Mouse (Mus musculus) layer of hippocampus, adult 18-20 months (tissue): ENCODE results near the gene Zfp60. TPM values are rescaled to one million over a fixed set of nuclear protein-coding genes. Genes with fewer than 3 reads are reported as not detected.
A peak's percentile ranks its signal among the peaks of the same experiment; 100 is the strongest.

ENCODE experiments used
- DNase-seq, 2 experiments: peaks; one replicate each; pipeline ENCODE4 v3.0.0; 2022; ENCODE audit warnings: low spot score in 2 of 2
- long read RNA-seq: library from polyadenylated mRNA; stranded (forward); transcript quantifications from one replicate; pipeline ENCODE4 v2.0.0, GENCODE M21; 2021
- total RNA-seq, 2 experiments: library from RNA; stranded (reverse); gene quantifications; 2 replicates each; pipeline ENCODE4 v1.2.3; 2021

Zfp60 gene
- 10 to 100 TPM; 36.0 to 37.7 TPM for total RNA-seq
- long read RNA-seq, full-length matches to known transcripts: 17 of 23 reads
- long read RNA-seq, partial matches to known transcripts: 1 of 23 reads
- long read RNA-seq, other reads (novel, unspliced or antisense): 5 of 23 reads

- peak; percentile 85 to 94 for DNase-seq
Observed at GRCm38 (mm10) chr7:27731281-27731883, at the start of gene Zfp60. TSS of gene Zfp60 (plus strand) at chr7:27731389.

GRCm38 (mm10) chr7:27683218-27683617 is 48.0 kb upstream of the Zfp60 start:
- DNase-seq: no peak

GRCm38 (mm10) chr7:27685220-27685619 is 46.0 kb upstream of the Zfp60 start:
- DNase-seq: no peak

- DNase-seq: no peak
Observed at GRCm38 (mm10) chr7:27685681-27686080, 45.5 kb upstream of the Zfp60 start.

- DNase-seq: no peak
Observed at GRCm38 (mm10) chr7:27687043-27687442, 44.1 kb upstream of the Zfp60 start.

- no peak for DNase-seq
Observed at GRCm38 (mm10) chr7:27687836-27688235, 43.4 kb upstream of the Zfp60 start.

GRCm38 (mm10) chr7:27688246-27688788 is 42.9 kb upstream of the Zfp60 start:
- no peak for DNase-seq

- peak; percentile 95 to 98 for DNase-seq
Observed at GRCm38 (mm10) chr7:27688815-27689612, 42.2 kb upstream of the Zfp60 start, which contains the start of gene Zfp607b. TSS of gene Zfp607b (plus strand) at chr7:27689340.

GRCm38 (mm10) chr7:27691076-27691475 is 40.1 kb upstream of the Zfp60 start:
- no peak for DNase-seq

- no peak for DNase-seq
Observed at GRCm38 (mm10) chr7:27696711-27697110, 34.5 kb upstream of the Zfp60 start.

GRCm38 (mm10) chr7:27710402-27710801 is 20.8 kb upstream of the Zfp60 start:
- DNase-seq: no peak

- no peak for DNase-seq
Observed at GRCm38 (mm10) chr7:27721951-27722350, 9.2 kb upstream of the Zfp60 start.

GRCm38 (mm10) chr7:27725566-27726538 is 5.3 kb upstream of the Zfp60 start:
- peak in 1 of 2 experiments; percentile 60 for DNase-seq

- no peak for DNase-seq
Observed at GRCm38 (mm10) chr7:27727471-27727870, 3.7 kb upstream of the Zfp60 start.

- DNase-seq: no peak
Observed at GRCm38 (mm10) chr7:27731946-27732345, 757 bp downstream of the Zfp60 start.

GRCm38 (mm10) chr7:27732508-27732907 is 1.3 kb downstream of the Zfp60 start:
- DNase-seq: no peak

GRCm38 (mm10) chr7:27735457-27735856 is 4.3 kb downstream of the Zfp60 start:
- no peak for DNase-seq

- no peak for DNase-seq
Observed at GRCm38 (mm10) chr7:27756351-27757047, 25.3 kb downstream of the Zfp60 start.

- no peak for DNase-seq
Observed at GRCm38 (mm10) chr7:27757048-27757375, 25.8 kb downstream of the Zfp60 start.

- no peak for DNase-seq
Observed at GRCm38 (mm10) chr7:27765176-27765886, 34.1 kb downstream of the Zfp60 start.
